ENCODE assay signal across 8 mouse cellular contexts in the genomic region with DNA sequence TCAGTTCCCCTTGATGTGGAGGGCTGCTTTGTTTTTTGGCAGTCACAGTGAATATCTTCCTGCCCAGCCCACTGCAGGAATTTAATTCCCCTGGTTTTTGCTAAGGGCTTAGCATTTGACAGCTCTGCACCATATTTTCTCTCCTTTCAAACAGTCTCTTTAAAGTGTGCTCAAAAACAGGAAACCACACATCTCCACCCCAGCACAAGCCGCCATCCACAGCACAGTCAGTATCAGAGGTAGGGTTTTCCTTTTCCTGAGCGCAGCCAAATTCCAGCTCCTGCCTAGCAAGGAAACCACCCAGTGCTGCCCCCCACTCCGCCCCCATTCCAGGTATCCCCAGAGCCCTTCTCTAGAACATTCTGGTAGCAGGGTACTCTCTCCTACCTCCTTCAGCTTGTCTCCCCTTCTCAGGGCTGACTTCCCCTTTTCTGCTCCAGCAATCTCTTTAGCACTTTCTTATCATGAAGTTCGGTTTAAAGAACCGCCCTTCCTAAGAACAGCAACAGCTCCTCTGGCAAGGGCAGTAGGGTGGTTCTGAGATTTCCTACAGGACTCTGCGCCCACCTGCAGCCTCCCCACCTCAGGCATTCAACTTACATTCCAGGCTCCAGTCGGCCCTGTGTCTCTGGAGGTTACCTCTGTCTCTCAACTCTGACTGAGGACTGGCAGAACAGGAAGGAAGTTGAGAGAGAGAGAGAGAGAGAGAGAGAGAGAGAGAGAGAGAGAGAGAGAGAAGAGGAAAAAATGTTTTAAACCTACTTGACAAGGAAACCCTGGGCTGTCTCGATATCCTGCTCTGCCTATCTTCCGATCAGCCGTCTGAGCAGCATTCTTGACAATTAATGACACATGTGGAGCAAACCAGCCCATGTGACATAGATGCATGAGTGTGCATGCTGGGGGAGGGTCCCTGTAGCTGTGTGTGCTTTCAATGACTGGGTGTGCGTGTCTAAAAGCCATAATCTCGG. TPM values are rescaled to one million over a fixed set of nuclear protein-coding genes. Genes with fewer than 3 reads are reported as not detected.
DNase-seq lines count a peak whose midpoint lies in the region; ATAC-seq and TF ChIP-seq lines count a peak whose summit lies in the region.

Gene Arhgdib, minus strand, starts transcription at position 849 of the 971 bp plus-strand sequence.

- WGBS in neural tube, embryonic 12.5 days: 63% methylated on average over 12 of the region's 12 CpGs

- H3K27ac ChIP-seq in left cerebral cortex, adult 2 months: peak within 1 kb of the TSS; percentile 78
- H3K27ac ChIP-seq in neural tube, embryonic 12.5 days: no peak within 1 kb of the TSS

- H3K4me1 ChIP-seq in neural tube, embryonic 12.5 days: no peaks in the 10 kb centered on the region

- no peak for DNase-seq in left cerebral cortex, adult 2 months (ENCODE audit: extremely low spot score in 1 of 2, low spot score in 2 of 2)
- DNase-seq in left cerebral cortex, adult 9 months (ENCODE audit: low spot score in 2 of 2): no peak
- no peak for DNase-seq in adrenal gland, postnatal 10 days
- peak; percentile 44 for DNase-seq in forelimb bud, embryonic 11.5 days (ENCODE audit: low read depth, low spot score)
- DNase-seq in induced T-regulatory cell, adult 2 months (ENCODE audit: low read depth): peak; percentile 87
- peak; percentile 21 for DNase-seq in liver
- no peak for DNase-seq in cerebellum, postnatal 14 days

- H3K27me3 ChIP-seq in neural tube, embryonic 12.5 days (replicated peaks): no peaks in the 10 kb centered on the region

- 0 out of 2 replicates have a peak within 1 kb of the TSS, but pooled peaks have one; percentile 17 for H3K4me3 ChIP-seq in left cerebral cortex, adult 2 months
- no peak within 1 kb of the TSS for H3K4me3 ChIP-seq in neural tube, embryonic 12.5 days

- no peaks in the 10 kb centered on the region for H3K36me3 ChIP-seq in neural tube, embryonic 12.5 days

- ATAC-seq in neural tube, embryonic 12.5 days (ENCODE audit: low FRiP score, low read depth): no peak

- no peak within 1 kb of the TSS for H3K9ac ChIP-seq in neural tube, embryonic 12.5 days

- H3K9me3 ChIP-seq in neural tube, embryonic 12.5 days: no peaks in the 10 kb centered on the region

- intact Hi-C loops in left cerebral cortex, adult 2 months (cut with DNase I): no loop called here

- no peak for TF ChIP-seq CTCF in left cerebral cortex, adult 2 months (IDR thresholded peaks at IDR 0.05)

- no peak within 1 kb of the TSS for H3K4me2 ChIP-seq in neural tube, embryonic 12.5 days (replicated peaks)

RNA-seq across cellular contexts. Expression of gene Arhgdib, which starts in this region (rescaled TPM):
- 10 to 100 TPM; 10.2 to 13.0 TPM for total RNA-seq in left cerebral cortex, adult 2 months (2021)
- total RNA-seq in adrenal gland, postnatal 10 days (2021): 10 to 100 TPM; 43.0 to 44.5 TPM
- 21.6 and 22.7 TPM in 2 replicates for polyA plus RNA-seq in neural tube, embryonic 12.5 days (2016; fragmentation: Nextera tagmentation; extraction: Ambion mirVana)

Comparison
In these comparisons a context has a peak if more than half of its experiments do, and no peak if none do; other contexts are left out.
1. DNase-seq: peak in forelimb bud, embryonic 11.5 days (single experiment), induced T-regulatory cell, adult 2 months (single experiment) and liver (single experiment); none in left cerebral cortex, adult 2 months (0 of 2), left cerebral cortex, adult 9 months (0 of 2), adrenal gland, postnatal 10 days (single experiment) and cerebellum, postnatal 14 days (0 of 2).